Mouse (Mus musculus): Measurements from ENCODE around the gene F12. TPM values are rescaled to one million over a fixed set of nuclear protein-coding genes. Genes with fewer than 3 reads are reported as not detected.

Gene F12
- polyA plus RNA-seq, 1 experiment from 2014 or later = 4.0 TPM

- no peak overlapping the region for H3K27ac ChIP-seq (ENCODE audit: low read length)
- H3K36me3 ChIP-seq (ENCODE audit: control insufficient read depth, insufficient read depth, low read length) = no peaks in the 10 kb centered on the region
- H3K4me3 ChIP-seq (ENCODE audit: low read length) = no peak overlapping the region
- no peak overlapping the region for H3K4me2 ChIP-seq (ENCODE audit: low read depth, low read length)
- ATAC-seq = no peak
- no peaks in the 10 kb centered on the region for H3K9me3 ChIP-seq (ENCODE audit: control insufficient read depth, low read length)
- H3K4me1 ChIP-seq (ENCODE audit: control insufficient read depth, insufficient read depth, low read length) = peaks cover 8% of the 10 kb centered on the region
- no peaks in the 10 kb centered on the region; the same call in none of the 2 replicates for H3K27me3 ChIP-seq (replicated peaks; ENCODE audit: control insufficient read depth, insufficient read depth, low read length)
- no peak overlapping the region for H3K9ac ChIP-seq (ENCODE audit: low read depth, low read length)
- 64% methylated on average over 8 of the region's 8 CpGs for WGBS
Measured at GRCm38 (mm10) chr13:55371007-55371681, 55.4 kb downstream of the F12 start.

- Histone ChIP-seq H3K4me2 (ENCODE audit: low read depth, low read length) (no peak overlapping the region), H3K27me3 (replicated peaks; ENCODE audit: control insufficient read depth, insufficient read depth, low read length) (no peaks in the 10 kb centered on the region; the same call in none of the 2 replicates), H3K4me3 (ENCODE audit: low read length) (0 out of 2 replicates have a peak overlapping the region, but pooled peaks have one; percentile 0), H3K9ac (ENCODE audit: low read depth, low read length) (no peak overlapping the region), H3K36me3 (ENCODE audit: control insufficient read depth, insufficient read depth, low read length) (no peaks in the 10 kb centered on the region), H3K27ac (ENCODE audit: low read length) (no peak overlapping the region), H3K4me1 (ENCODE audit: control insufficient read depth, insufficient read depth, low read length) (peaks cover 8% of the 10 kb centered on the region), H3K9me3 (ENCODE audit: control insufficient read depth, low read length) (no peaks in the 10 kb centered on the region)
- ATAC-seq = no peak
- 59% methylated on average over 3 of the region's 3 CpGs for WGBS
Measured at GRCm38 (mm10) chr13:55370234-55370633, 56.4 kb downstream of the F12 start.

- no peak for ATAC-seq
- Histone ChIP-seq H3K9ac (ENCODE audit: low read depth, low read length) (0 out of 2 replicates have a peak within 1 kb of the TSS, but pooled peaks have one; percentile 5), H3K36me3 (ENCODE audit: control insufficient read depth, insufficient read depth, low read length) (no peaks in the 10 kb centered on the region), H3K4me2 (ENCODE audit: low read depth, low read length) (no peak within 1 kb of the TSS), H3K9me3 (ENCODE audit: control insufficient read depth, low read length) (no peaks in the 10 kb centered on the region), H3K4me1 (ENCODE audit: control insufficient read depth, insufficient read depth, low read length) (peaks cover 4% of the 10 kb centered on the region), H3K4me3 (ENCODE audit: low read length) (0 out of 2 replicates have a peak within 1 kb of the TSS, but pooled peaks have one; percentile 0), H3K27ac (ENCODE audit: low read length) (no peak within 1 kb of the TSS), H3K27me3 (replicated peaks; ENCODE audit: control insufficient read depth, insufficient read depth, low read length) (no peaks in the 10 kb centered on the region; the same call in 1 of the 2 replicates)
- WGBS = 50% methylated on average over 13 of the region's 13 CpGs
Measured at GRCm38 (mm10) chr13:55369531-55370114, 57.0 kb downstream of the F12 start, which contains the start of gene Rgs14. TSS of gene Rgs14 (plus strand) at chr13:55369732.

DNA sequence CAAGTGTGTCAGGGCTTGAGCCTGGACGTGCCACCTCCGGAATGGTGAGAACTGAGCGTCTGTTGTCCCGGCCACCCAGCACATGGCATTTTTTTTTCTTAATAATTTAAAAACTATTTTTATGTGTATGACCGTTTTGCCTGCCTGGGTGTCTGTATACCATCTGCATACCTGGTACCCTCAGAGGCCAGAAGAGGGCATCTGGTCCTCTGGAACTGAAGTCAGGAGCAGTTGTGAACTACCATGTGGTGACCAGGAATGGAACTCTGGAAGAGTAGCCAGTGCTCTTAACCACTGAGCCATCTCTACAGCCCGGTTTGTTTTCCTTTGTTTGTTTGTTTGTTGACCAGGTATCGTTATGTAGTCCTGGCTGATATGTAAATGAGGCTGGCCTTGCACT is 58.2 kb downstream of the F12 start:
- Histone ChIP-seq H3K9ac (ENCODE audit: low read depth, low read length) (no peak overlapping the region), H3K4me3 (ENCODE audit: low read length) (no peak overlapping the region), H3K27ac (ENCODE audit: low read length) (no peak overlapping the region), H3K4me1 (ENCODE audit: control insufficient read depth, insufficient read depth, low read length) (no peaks in the 10 kb centered on the region; the same call in 1 of the 2 replicates), H3K27me3 (replicated peaks; ENCODE audit: control insufficient read depth, insufficient read depth, low read length) (no peaks in the 10 kb centered on the region; the same call in 1 of the 2 replicates), H3K4me2 (ENCODE audit: low read depth, low read length) (no peak overlapping the region), H3K9me3 (ENCODE audit: control insufficient read depth, low read length) (no peaks in the 10 kb centered on the region), H3K36me3 (ENCODE audit: control insufficient read depth, insufficient read depth, low read length) (no peaks in the 10 kb centered on the region)
- no peak for ATAC-seq
- 75% methylated on average over 7 of the region's 7 CpGs for WGBS

Small RNA genes lying within 50 kb of the gene (microRNA-seq; reads per million reads assigned to microRNA genes)
- not detected for gene Mir6943

Other genes with a start within 250 kb of the F12 start
- 33.1 and 37.1 TPM in 2 replicates for gene Nsd1, start 217.0 kb downstream of the F12 start, polyA plus RNA-seq (2015; fragmentation: Nextera tagmentation; extraction: Ambion mirVana)
- 664 and 676 TPM in 2 replicates for gene Prelid1, start 106.3 kb downstream of the F12 start, polyA plus RNA-seq (2015; fragmentation: Nextera tagmentation; extraction: Ambion mirVana)
- 91.7 and 106 TPM in 2 replicates for gene Rab24, start 104.8 kb downstream of the F12 start, polyA plus RNA-seq (2015; fragmentation: Nextera tagmentation; extraction: Ambion mirVana)
- 20.8 and 24.9 TPM in 2 replicates for gene Mxd3, start 97.0 kb downstream of the F12 start, polyA plus RNA-seq (2015; fragmentation: Nextera tagmentation; extraction: Ambion mirVana)
- 121 and 130 TPM in 2 replicates for gene Lman2, start 64.0 kb downstream of the F12 start, polyA plus RNA-seq (2015; fragmentation: Nextera tagmentation; extraction: Ambion mirVana)
- 0.93 and 1.1 TPM in 2 replicates for gene Rgs14, start 57.1 kb downstream of the F12 start, polyA plus RNA-seq (2015; fragmentation: Nextera tagmentation; extraction: Ambion mirVana)
- 0.07 TPM in 1 of 2 replicates, not detected in the other for gene Slc34a1, start 28.6 kb downstream of the F12 start, polyA plus RNA-seq (2015; fragmentation: Nextera tagmentation; extraction: Ambion mirVana)
- not detected in 2 replicates for gene Pfn3, start 11.6 kb downstream of the F12 start, polyA plus RNA-seq (2015; fragmentation: Nextera tagmentation; extraction: Ambion mirVana)
- 13.6 and 16.2 TPM in 2 replicates for gene Grk6, start 18.3 kb upstream of the F12 start, polyA plus RNA-seq (2015; fragmentation: Nextera tagmentation; extraction: Ambion mirVana)
- gene Prr7, start 37.5 kb upstream of the F12 start, polyA plus RNA-seq (2015; fragmentation: Nextera tagmentation; extraction: Ambion mirVana) = 0.10 and 0.18 TPM in 2 replicates
- gene Dbn1, start 61.3 kb upstream of the F12 start, polyA plus RNA-seq (2015; fragmentation: Nextera tagmentation; extraction: Ambion mirVana) = 88.4 and 91.2 TPM in 2 replicates
- gene Pdlim7, start 86.9 kb upstream of the F12 start, polyA plus RNA-seq (2015; fragmentation: Nextera tagmentation; extraction: Ambion mirVana) = 189 and 200 TPM in 2 replicates
- gene Dok3, start 102.5 kb upstream of the F12 start, polyA plus RNA-seq (2015; fragmentation: Nextera tagmentation; extraction: Ambion mirVana) = 2.7 and 3.0 TPM in 2 replicates
- gene Ddx41, start 109.9 kb upstream of the F12 start, polyA plus RNA-seq (2015; fragmentation: Nextera tagmentation; extraction: Ambion mirVana) = 50.5 and 54.8 TPM in 2 replicates
- 21.2 and 22.5 TPM in 2 replicates for gene Fam193b, start 144.3 kb upstream of the F12 start, polyA plus RNA-seq (2015; fragmentation: Nextera tagmentation; extraction: Ambion mirVana)
- gene Tmed9, start 146.9 kb upstream of the F12 start, polyA plus RNA-seq (2015; fragmentation: Nextera tagmentation; extraction: Ambion mirVana) = 121 and 131 TPM in 2 replicates
- gene B4galt7, start 173.1 kb upstream of the F12 start, polyA plus RNA-seq (2015; fragmentation: Nextera tagmentation; extraction: Ambion mirVana) = 20.7 and 21.6 TPM in 2 replicates
- 40.7 and 44.0 TPM in 2 replicates for gene Caml, start 196.2 kb upstream of the F12 start, polyA plus RNA-seq (2015; fragmentation: Nextera tagmentation; extraction: Ambion mirVana)
- 26.7 and 27.2 TPM in 2 replicates for gene Ddx46, start 208.2 kb upstream of the F12 start, polyA plus RNA-seq (2015; fragmentation: Nextera tagmentation; extraction: Ambion mirVana)